Mouse (Mus musculus): ENCODE data around the gene Tmem274. TPM values are rescaled to one million over a fixed set of nuclear protein-coding genes. Genes with fewer than 3 reads are reported as not detected.
"Not testable (repeated sequence)": the region's sequence is repeated elsewhere in the genome, so short reads cannot be mapped to it uniquely, and the experiment has no call there.

The Tmem274 gene
- polyA plus RNA-seq (2011; ENCODE audit: insufficient read depth, insufficient read length, low read depth, missing spikeins): not detected in 2 replicates

- Histone ChIP-seq H3K4me3 (ENCODE audit: low read depth, low read length) (no peak within 1 kb of the TSS), H3K4me1 (ENCODE audit: control insufficient read depth, insufficient read depth, low read length) (no peaks in the 10 kb centered on the region), H3K9ac (ENCODE audit: low read depth, poor library complexity, severe bottlenecking) (no peak within 1 kb of the TSS), H3K9me3 (replicated peaks; ENCODE audit: control insufficient read depth, insufficient read depth, low read length, poor library complexity, severe bottlenecking) (no peaks in the 10 kb centered on the region), H3K27me3 (ENCODE audit: control insufficient read depth, insufficient read depth, low read length, poor library complexity, severe bottlenecking) (no peaks in the 10 kb centered on the region), H3K27ac (ENCODE audit: insufficient read depth, low read length) (no peak within 1 kb of the TSS), H3K36me3 (ENCODE audit: control insufficient read depth, insufficient read depth, low read length, poor library complexity, severe bottlenecking) (no peaks in the 10 kb centered on the region)
- TF ChIP-seq EP300 (IDR thresholded peaks at IDR 0.05; ENCODE audit: insufficient read depth, low read depth, low read length) (no peak), CTCF (IDR thresholded peaks at IDR 0.05; ENCODE audit: low read depth, low read length) (no peak), POLR2A (IDR thresholded peaks at IDR 0.05; ENCODE audit: insufficient read depth, low read length) (no peak)
These were observed at the start of gene Tmem274 for GRCm38 (mm10) chr4:149477078-149477477. TSS of gene Tmem274 (plus strand) at chr4:149477378.

DNA sequence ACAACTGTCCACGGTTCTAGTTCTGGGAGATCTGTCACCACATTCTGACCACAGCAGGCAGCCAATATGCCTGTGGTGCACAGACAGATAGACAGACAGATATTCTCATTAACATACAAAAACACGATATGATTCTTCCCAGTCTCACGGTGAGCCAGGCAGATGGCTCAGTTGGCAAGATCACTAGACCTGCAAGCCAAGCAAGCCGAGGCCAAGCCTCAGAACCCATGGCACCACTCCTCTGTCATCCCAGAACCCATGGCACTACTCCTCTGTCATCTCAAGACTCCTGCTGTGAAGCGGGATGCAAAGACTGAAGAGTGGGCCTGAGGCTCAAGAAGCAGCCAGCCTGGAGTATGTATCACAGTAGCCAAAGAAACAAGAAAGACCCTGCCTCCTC lies 47.6 kb upstream of the Tmem274 start:
- H3K27me3 ChIP-seq (ENCODE audit: control insufficient read depth, insufficient read depth, low read length, poor library complexity, severe bottlenecking): no peaks in the 10 kb centered on the region
- TF ChIP-seq CTCF (IDR thresholded peaks at IDR 0.05; ENCODE audit: low read depth, low read length) (no peak), EP300 (IDR thresholded peaks at IDR 0.05; ENCODE audit: insufficient read depth, low read depth, low read length) (no peak), POLR2A (IDR thresholded peaks at IDR 0.05; ENCODE audit: insufficient read depth, low read length) (no peak)
- H3K9ac ChIP-seq (ENCODE audit: low read depth, poor library complexity, severe bottlenecking): no peak overlapping the region
- no peaks in the 10 kb centered on the region for H3K36me3 ChIP-seq (ENCODE audit: control insufficient read depth, insufficient read depth, low read length, poor library complexity, severe bottlenecking)
- no peak overlapping the region for H3K27ac ChIP-seq (ENCODE audit: insufficient read depth, low read length)
- no peaks in the 10 kb centered on the region for H3K9me3 ChIP-seq (replicated peaks; ENCODE audit: control insufficient read depth, insufficient read depth, low read length, poor library complexity, severe bottlenecking)
- H3K4me3 ChIP-seq (ENCODE audit: low read depth, low read length): no peak overlapping the region
- no peaks in the 10 kb centered on the region for H3K4me1 ChIP-seq (ENCODE audit: control insufficient read depth, insufficient read depth, low read length)

- H3K4me3 ChIP-seq (ENCODE audit: low read depth, low read length); H3K27ac ChIP-seq (ENCODE audit: insufficient read depth, low read length); H3K36me3 ChIP-seq (ENCODE audit: control insufficient read depth, insufficient read depth, low read length, poor library complexity, severe bottlenecking); H3K4me1 ChIP-seq (ENCODE audit: control insufficient read depth, insufficient read depth, low read length); H3K9me3 ChIP-seq (replicated peaks; ENCODE audit: control insufficient read depth, insufficient read depth, low read length, poor library complexity, severe bottlenecking); H3K9ac ChIP-seq (ENCODE audit: low read depth, poor library complexity, severe bottlenecking); H3K27me3 ChIP-seq (ENCODE audit: control insufficient read depth, insufficient read depth, low read length, poor library complexity, severe bottlenecking): not testable (repeated sequence)
These were observed 45.3 kb upstream of the Tmem274 start for GRCm38 (mm10) chr4:149431887-149432286.

DNA sequence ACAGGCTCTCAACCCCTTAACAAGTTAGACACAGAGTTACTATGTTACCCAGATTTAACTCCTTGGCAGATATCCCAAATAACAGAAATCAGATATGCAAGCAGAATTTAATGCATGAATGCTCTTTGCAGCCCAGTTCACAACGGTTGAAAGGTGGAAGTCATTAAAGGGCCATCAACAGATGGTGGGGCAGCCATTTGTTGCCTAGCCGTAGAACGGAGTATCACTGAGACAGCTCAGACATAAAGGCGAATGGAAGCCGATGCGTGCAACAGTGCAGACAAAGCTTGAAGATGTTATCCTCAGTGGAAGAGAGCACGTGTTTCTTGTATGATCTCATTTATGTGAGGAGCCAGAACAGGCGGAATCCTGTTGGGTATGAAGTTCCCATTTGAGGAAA lies 36.6 kb upstream of the Tmem274 start:
- no peaks in the 10 kb centered on the region for H3K4me1 ChIP-seq (ENCODE audit: control insufficient read depth, insufficient read depth, low read length)
- H3K27me3 ChIP-seq (ENCODE audit: control insufficient read depth, insufficient read depth, low read length, poor library complexity, severe bottlenecking): no peaks in the 10 kb centered on the region
- no peak overlapping the region for H3K9ac ChIP-seq (ENCODE audit: low read depth, poor library complexity, severe bottlenecking)
- TF ChIP-seq POLR2A (IDR thresholded peaks at IDR 0.05; ENCODE audit: insufficient read depth, low read length) (no peak), CTCF (IDR thresholded peaks at IDR 0.05; ENCODE audit: low read depth, low read length) (no peak), EP300 (IDR thresholded peaks at IDR 0.05; ENCODE audit: insufficient read depth, low read depth, low read length) (no peak)
- H3K36me3 ChIP-seq (ENCODE audit: control insufficient read depth, insufficient read depth, low read length, poor library complexity, severe bottlenecking): no peaks in the 10 kb centered on the region
- H3K27ac ChIP-seq (ENCODE audit: insufficient read depth, low read length): no peak overlapping the region
- 0 out of 2 replicates have a peak, but pooled peaks cover 3% of the 10 kb centered on the region for H3K9me3 ChIP-seq (replicated peaks; ENCODE audit: control insufficient read depth, insufficient read depth, low read length, poor library complexity, severe bottlenecking)
- no peak overlapping the region for H3K4me3 ChIP-seq (ENCODE audit: low read depth, low read length)

DNA sequence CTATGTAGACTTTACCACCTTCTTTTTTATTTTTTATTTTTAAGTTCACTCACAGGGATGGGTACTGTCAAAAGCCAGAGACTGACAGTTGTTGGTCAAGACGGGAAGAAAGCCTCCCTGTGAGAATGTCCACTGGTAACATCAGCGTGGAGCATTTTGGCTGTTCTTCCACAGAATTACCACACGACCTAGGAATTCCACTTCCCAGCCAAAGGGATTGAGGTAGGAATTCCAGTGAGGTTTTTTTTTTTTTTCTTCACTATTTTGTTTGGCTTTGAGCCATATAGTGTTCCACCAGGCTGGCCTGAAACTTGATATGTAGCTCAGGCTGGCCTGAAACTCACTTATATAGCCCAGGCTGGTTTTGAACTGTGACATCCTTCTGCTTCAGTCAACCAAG lies 34.7 kb upstream of the Tmem274 start:
- H3K4me3 ChIP-seq (ENCODE audit: low read depth, low read length): no peak overlapping the region
- H3K27ac ChIP-seq (ENCODE audit: insufficient read depth, low read length): no peak overlapping the region
- 0 out of 2 replicates have a peak, but pooled peaks cover 3% of the 10 kb centered on the region for H3K9me3 ChIP-seq (replicated peaks; ENCODE audit: control insufficient read depth, insufficient read depth, low read length, poor library complexity, severe bottlenecking)
- no peaks in the 10 kb centered on the region for H3K36me3 ChIP-seq (ENCODE audit: control insufficient read depth, insufficient read depth, low read length, poor library complexity, severe bottlenecking)
- no peak overlapping the region for H3K9ac ChIP-seq (ENCODE audit: low read depth, poor library complexity, severe bottlenecking)
- no peaks in the 10 kb centered on the region for H3K4me1 ChIP-seq (ENCODE audit: control insufficient read depth, insufficient read depth, low read length)
- H3K27me3 ChIP-seq (ENCODE audit: control insufficient read depth, insufficient read depth, low read length, poor library complexity, severe bottlenecking): no peaks in the 10 kb centered on the region
- TF ChIP-seq EP300 (IDR thresholded peaks at IDR 0.05; ENCODE audit: insufficient read depth, low read depth, low read length): no peak
- TF ChIP-seq POLR2A (IDR thresholded peaks at IDR 0.05; ENCODE audit: insufficient read depth, low read length): no peak
- TF ChIP-seq CTCF (IDR thresholded peaks at IDR 0.05; ENCODE audit: low read depth, low read length): no peak

GRCm38 (mm10) chr4:149444465-149444864 lies 32.7 kb upstream of the Tmem274 start:
- no peaks in the 10 kb centered on the region for H3K36me3 ChIP-seq (ENCODE audit: control insufficient read depth, insufficient read depth, low read length, poor library complexity, severe bottlenecking)
- H3K27ac ChIP-seq (ENCODE audit: insufficient read depth, low read length): no peak overlapping the region; the same call in 1 of the 2 replicates
- H3K4me3 ChIP-seq (ENCODE audit: low read depth, low read length): no peak overlapping the region
- TF ChIP-seq POLR2A (IDR thresholded peaks at IDR 0.05; ENCODE audit: insufficient read depth, low read length): no peak
- TF ChIP-seq EP300 (IDR thresholded peaks at IDR 0.05; ENCODE audit: insufficient read depth, low read depth, low read length): no peak
- TF ChIP-seq CTCF (IDR thresholded peaks at IDR 0.05; ENCODE audit: low read depth, low read length): no peak
- no peaks in the 10 kb centered on the region for H3K4me1 ChIP-seq (ENCODE audit: control insufficient read depth, insufficient read depth, low read length)
- H3K9ac ChIP-seq (ENCODE audit: low read depth, poor library complexity, severe bottlenecking): peak overlapping the region; percentile 8
- no peaks in the 10 kb centered on the region for H3K9me3 ChIP-seq (replicated peaks; ENCODE audit: control insufficient read depth, insufficient read depth, low read length, poor library complexity, severe bottlenecking)
- H3K27me3 ChIP-seq (ENCODE audit: control insufficient read depth, insufficient read depth, low read length, poor library complexity, severe bottlenecking): no peaks in the 10 kb centered on the region
